In genomic region chr9:65695646-65696045, GRCm38 (mm10) we compare ENCODE assay signal across 7 mouse cellular contexts. TPM values are rescaled to one million over a fixed set of nuclear protein-coding genes. Genes with fewer than 3 reads are reported as not detected.
DNase-seq lines count a peak whose midpoint lies in the region; ATAC-seq and TF ChIP-seq lines count a peak whose summit lies in the region.

No protein-coding gene starts in this region.

- peak; percentile 49 for TF ChIP-seq CTCF in liver, embryonic 14.5 days (IDR thresholded peaks at IDR 0.05; ENCODE audit: low read depth)
- TF ChIP-seq CTCF in cerebellum, adult 2 months (IDR thresholded peaks at IDR 0.05; ENCODE audit: borderline replicate concordance, insufficient read depth, low read depth, low read length): peak; percentile 42; the same call in 1 of the 2 replicates
- peak; percentile 79 for TF ChIP-seq CTCF in heart, adult 2 months (IDR thresholded peaks at IDR 0.05)

- no peak overlapping the region for H3K4me3 ChIP-seq in liver, embryonic 14.5 days (ENCODE audit: insufficient read depth in 1 of 2, low read depth in 2 of 2, low read length in 2 of 2)
- no peak overlapping the region for H3K4me3 ChIP-seq in liver, embryonic 12.5 days
- H3K4me3 ChIP-seq in cerebellum, adult 2 months (replicated peaks; ENCODE audit: insufficient read depth, low read depth, low read length): no peak overlapping the region
- H3K4me3 ChIP-seq in heart, adult 2 months: no peak overlapping the region
- no peak overlapping the region for H3K4me3 ChIP-seq in neural tube, embryonic 15.5 days (replicated peaks)

- no peaks in the 10 kb centered on the region for H3K4me1 ChIP-seq in liver, embryonic 14.5 days (replicated peaks; ENCODE audit: control insufficient read depth in 2 of 2, insufficient read depth in 2 of 2, low read length in 1 of 2)
- peaks cover 13% of the 10 kb centered on the region for H3K4me1 ChIP-seq in liver, embryonic 12.5 days
- H3K4me1 ChIP-seq in cerebellum, adult 2 months (ENCODE audit: control insufficient read depth, insufficient read depth, low read length): peaks cover 2% of the 10 kb centered on the region
- H3K4me1 ChIP-seq in heart, adult 2 months (ENCODE audit: control insufficient read depth, insufficient read depth, low read length): peaks cover 13% of the 10 kb centered on the region
- H3K4me1 ChIP-seq in neural tube, embryonic 15.5 days: peaks cover 20% of the 10 kb centered on the region

- intact Hi-C loops in heart, adult 2 months (cut with DNase I): loop anchor here (2.0 to 5.0 kb wide), 2 partner anchors 131 to 152 kb away; partner anchors contain the start of gene Zfp609

- no peak overlapping the region for H3K4me2 ChIP-seq in liver, embryonic 14.5 days (ENCODE audit: low read depth)
- H3K4me2 ChIP-seq in liver, embryonic 12.5 days: no peak overlapping the region
- H3K4me2 ChIP-seq in neural tube, embryonic 15.5 days: no peak overlapping the region

- no peaks in the 10 kb centered on the region; the same call in none of the 2 replicates for H3K36me3 ChIP-seq in liver, embryonic 14.5 days (replicated peaks; ENCODE audit: control insufficient read depth, insufficient read depth, low read depth)
- peaks cover 91% of the 10 kb centered on the region for H3K36me3 ChIP-seq in liver, embryonic 12.5 days
- H3K36me3 ChIP-seq in heart, adult 2 months (ENCODE audit: control insufficient read depth, insufficient read depth, low read length): peaks cover 19% of the 10 kb centered on the region
- peaks cover 55% of the 10 kb centered on the region for H3K36me3 ChIP-seq in neural tube, embryonic 15.5 days

- H3K27me3 ChIP-seq in liver, embryonic 14.5 days (ENCODE audit: control insufficient read depth, insufficient read depth, low read length): no peaks in the 10 kb centered on the region
- no peaks in the 10 kb centered on the region for H3K27me3 ChIP-seq in liver, embryonic 12.5 days (replicated peaks)
- no peaks in the 10 kb centered on the region for H3K27me3 ChIP-seq in cerebellum, adult 2 months (ENCODE audit: control insufficient read depth, insufficient read depth, low read length)
- H3K27me3 ChIP-seq in heart, adult 2 months (ENCODE audit: control insufficient read depth, insufficient read depth, low read length): no peaks in the 10 kb centered on the region
- no peaks in the 10 kb centered on the region for H3K27me3 ChIP-seq in neural tube, embryonic 15.5 days (replicated peaks)

- H3K27ac ChIP-seq in liver, embryonic 14.5 days: no peak overlapping the region
- no peak overlapping the region for H3K27ac ChIP-seq in liver, embryonic 12.5 days
- peak overlapping the region; percentile 13; the same call in 1 of the 2 replicates for H3K27ac ChIP-seq in cerebellum, adult 2 months (ENCODE audit: insufficient read depth, low read length)
- H3K27ac ChIP-seq in heart, adult 2 months: peak overlapping the region; percentile 58
- 0 out of 2 replicates have a peak overlapping the region, but pooled peaks have one; percentile 23 for H3K27ac ChIP-seq in neural tube, embryonic 15.5 days (replicated peaks)

- no peak for ATAC-seq in liver, embryonic 14.5 days (ENCODE audit: insufficient read depth)
- ATAC-seq in liver, embryonic 12.5 days: no peak
- ATAC-seq in neural tube, embryonic 15.5 days (ENCODE audit: low FRiP score): peak; percentile 49; the same call in 1 of the 2 replicates
- no peak for ATAC-seq in erythroid progenitor cell, adult 5-6 weeks (replicated peaks; ENCODE audit: low FRiP score, poor library complexity, severe bottlenecking)

- no peaks in the 10 kb centered on the region for H3K79me2 ChIP-seq in heart, adult 2 months (replicated peaks; ENCODE audit: control insufficient read depth, insufficient read depth, low read length)

- 74% methylated on average over 3 of the region's 3 CpGs for WGBS in liver, embryonic 14.5 days (ENCODE audit: insufficient replicate concordance)
- 73% methylated on average over 3 of the region's 3 CpGs for WGBS in liver, embryonic 12.5 days (ENCODE audit: insufficient replicate concordance)
- WGBS in cerebellum, adult 2 months: 18% methylated on average over 3 of the region's 3 CpGs
- WGBS in heart, adult 2 months: 31% methylated on average over 3 of the region's 3 CpGs
- WGBS in neural tube, embryonic 15.5 days: 55% methylated on average over 3 of the region's 3 CpGs

- DNase-seq in liver, embryonic 14.5 days (ENCODE audit: low read depth in 3 of 3, low spot score in 3 of 3): no peak
- DNase-seq in cerebellum, adult 2 months: peak; percentile 53 to 72
- peak in 1 of 2 experiments; percentile 51 for DNase-seq in heart, adult 2 months
- peak; percentile 83 for DNase-seq in layer of hippocampus, adult 9-11 months

- no peaks in the 10 kb centered on the region for H3K9me3 ChIP-seq in liver, embryonic 14.5 days (ENCODE audit: control insufficient read depth, low read length)
- H3K9me3 ChIP-seq in liver, embryonic 12.5 days (replicated peaks): no peaks in the 10 kb centered on the region
- no peaks in the 10 kb centered on the region for H3K9me3 ChIP-seq in neural tube, embryonic 15.5 days (replicated peaks)

- no peak for TF ChIP-seq POLR2A in cerebellum, adult 2 months (IDR thresholded peaks at IDR 0.05; ENCODE audit: borderline replicate concordance, insufficient read depth, low read length)
- no peak for TF ChIP-seq POLR2A in heart, adult 2 months (IDR thresholded peaks at IDR 0.05; ENCODE audit: insufficient read depth, low read depth, low read length)

- no peak for TF ChIP-seq EP300 in liver, embryonic 14.5 days (IDR thresholded peaks at IDR 0.05; ENCODE audit: low read depth)
- TF ChIP-seq EP300 in heart, adult 2 months (IDR thresholded peaks at IDR 0.05; ENCODE audit: insufficient read depth, low read depth, low read length): no peak

- no peak overlapping the region for H3K9ac ChIP-seq in liver, embryonic 14.5 days (replicated peaks)
- no peak overlapping the region for H3K9ac ChIP-seq in liver, embryonic 12.5 days
- H3K9ac ChIP-seq in heart, adult 2 months (ENCODE audit: low read depth, low read length): no peak overlapping the region
- no peak overlapping the region for H3K9ac ChIP-seq in neural tube, embryonic 15.5 days (replicated peaks)

RNA-seq across cellular contexts. Expression of gene Oaz2, which starts 27.8 kb away (rescaled TPM):
- 17.2 and 21.5 TPM in 2 replicates for polyA plus RNA-seq in liver, embryonic 14.5 days (2012; rRNA removed)
- polyA plus RNA-seq in liver, embryonic 14.5 days (2014; fragmentation: Nextera tagmentation; extraction: Ambion mirVana): 29.6 and 33.2 TPM in 2 replicates
- 70.3 and 71.0 TPM in 2 replicates for polyA plus RNA-seq in liver, embryonic 12.5 days (2016; fragmentation: Nextera tagmentation; extraction: Ambion mirVana)
- polyA plus RNA-seq in cerebellum, adult 2 months (2012; rRNA removed): 218 and 230 TPM in 2 replicates
- total RNA-seq in heart, adult 2 months (2021): 100 to 1,000 TPM; 202 to 218 TPM
- 154 and 242 TPM in 2 replicates for polyA plus RNA-seq in heart, adult 2 months (2012; rRNA removed)
- polyA plus RNA-seq in neural tube, embryonic 15.5 days (2015; fragmentation: Nextera tagmentation; extraction: Ambion mirVana): 383 and 395 TPM in 2 replicates
- total RNA-seq in erythroid progenitor cell, adult 5-6 weeks (2015; ENCODE audit: low replicate concordance): 3.4 and 7.2 TPM in 2 replicates
- total RNA-seq in erythroid progenitor cell, adult 5-6 weeks (2017; ENCODE audit: low replicate concordance): 1.4 and 9.2 TPM in 2 replicates

Comparison
In these comparisons a context has a peak if more than half of its experiments do, and no peak if none do; other contexts are left out.
1. DNase-seq: peak in cerebellum, adult 2 months (2 of 2) and layer of hippocampus, adult 9-11 months (single experiment); none in liver, embryonic 14.5 days (0 of 3).
2. H3K27ac ChIP-seq: peak in cerebellum, adult 2 months (single experiment), heart, adult 2 months (single experiment) and neural tube, embryonic 15.5 days (single experiment); none in liver, embryonic 14.5 days (single experiment) and liver, embryonic 12.5 days (single experiment).
3. Peak in every context shown above with its lines, with median percentiles within 50 percentile points of each other: CTCF ChIP-seq.